Mouse (Mus musculus) thymus, adult 2 months (tissue): ENCODE results near the gene Actr2.

Source experiments
- CTCF ChIP-seq: fragments of 200-500 bp; IDR thresholded peaks from 2 replicates; pipeline ENCODE4 v1.5.1; 2012; ENCODE audit warnings: mild to moderate bottlenecking, control low read depth, low read length, moderate library complexity, borderline replicate concordance; ENCODE audit not compliant: control insufficient read depth, poor library complexity, insufficient read depth; ENCODE audit errors: extremely low read depth
- POLR2A ChIP-seq: fragments of 200-500 bp; IDR thresholded peaks from 2 replicates; pipeline ENCODE4 v1.6.1; 2012; ENCODE audit warnings: mild to moderate bottlenecking, low read length, control low read depth, moderate library complexity; ENCODE audit not compliant: control insufficient read depth, poor library complexity, insufficient read depth; ENCODE audit errors: extremely low read depth

DNA sequence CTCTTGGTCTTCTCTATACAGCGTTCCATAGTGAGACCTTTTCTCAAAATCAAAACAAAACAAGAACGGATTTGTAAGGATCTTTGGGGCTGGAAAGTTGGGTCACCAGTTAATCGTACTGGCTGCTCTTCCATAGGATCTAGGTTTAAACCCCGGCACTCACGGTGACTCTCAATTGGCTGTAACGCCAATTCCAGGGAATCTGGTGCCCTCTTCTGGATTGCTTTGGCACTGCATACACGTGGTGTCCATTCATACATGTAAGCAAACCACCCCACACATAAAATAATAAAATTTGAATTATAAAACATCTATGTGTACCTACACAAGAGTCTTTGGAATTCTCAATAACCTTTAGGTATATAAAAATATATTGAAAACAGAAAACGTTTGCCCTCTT lies 81.2 kb downstream of the Actr2 start:
- no peak for TF ChIP-seq POLR2A
- TF ChIP-seq CTCF = no peak
